Mouse (Mus musculus) gastrocnemius, postnatal 25 days (tissue): Measurements from ENCODE around the gene Gnpat. TPM values are rescaled to one million over a fixed set of nuclear protein-coding genes. Genes with fewer than 3 reads are reported as not detected.

Source experiments
- DNase-seq: peaks from one replicate; pipeline ENCODE4 v3.0.0; 2022
- total RNA-seq, 2 experiments: library from RNA; stranded (reverse); gene quantifications; 1 replicate in 1 of 2; 2 replicates in 1 of 2; pipeline ENCODE4 v1.2.3; 2021

Gnpat gene
- total RNA-seq, 2 experiments from 2014 or later: 125 to 145 TPM

GRCm38 (mm10) chr8:124903198-124903597, 40.4 kb downstream of the Gnpat start:
- no peak for DNase-seq

DNA sequence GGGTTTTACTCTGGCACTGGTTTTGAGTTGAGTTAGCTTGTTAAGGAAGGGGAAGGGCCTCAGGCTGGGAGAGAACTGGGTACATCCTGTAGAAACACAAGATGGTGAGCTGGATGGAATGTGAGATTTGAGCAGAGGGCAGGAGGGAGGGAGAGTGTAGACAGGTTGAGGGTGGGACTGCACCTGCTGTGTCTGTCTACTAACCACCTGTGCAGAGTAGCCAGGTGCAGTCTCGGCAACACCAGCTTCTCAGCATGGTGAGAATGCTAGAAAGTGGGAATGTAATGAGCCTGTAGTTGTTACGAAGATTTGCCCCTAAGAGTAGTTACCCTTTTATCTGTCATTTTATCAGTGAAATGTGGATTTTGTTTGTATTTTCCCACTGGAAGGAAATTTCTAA, 42.6 kb downstream of the Gnpat start:
- DNase-seq: no peak

GRCm38 (mm10) chr8:124909936-124910335, 47.1 kb downstream of the Gnpat start:
- DNase-seq: no peak

GRCm38 (mm10) chr8:124910349-124910748, 47.5 kb downstream of the Gnpat start:
- no peak for DNase-seq

DNA sequence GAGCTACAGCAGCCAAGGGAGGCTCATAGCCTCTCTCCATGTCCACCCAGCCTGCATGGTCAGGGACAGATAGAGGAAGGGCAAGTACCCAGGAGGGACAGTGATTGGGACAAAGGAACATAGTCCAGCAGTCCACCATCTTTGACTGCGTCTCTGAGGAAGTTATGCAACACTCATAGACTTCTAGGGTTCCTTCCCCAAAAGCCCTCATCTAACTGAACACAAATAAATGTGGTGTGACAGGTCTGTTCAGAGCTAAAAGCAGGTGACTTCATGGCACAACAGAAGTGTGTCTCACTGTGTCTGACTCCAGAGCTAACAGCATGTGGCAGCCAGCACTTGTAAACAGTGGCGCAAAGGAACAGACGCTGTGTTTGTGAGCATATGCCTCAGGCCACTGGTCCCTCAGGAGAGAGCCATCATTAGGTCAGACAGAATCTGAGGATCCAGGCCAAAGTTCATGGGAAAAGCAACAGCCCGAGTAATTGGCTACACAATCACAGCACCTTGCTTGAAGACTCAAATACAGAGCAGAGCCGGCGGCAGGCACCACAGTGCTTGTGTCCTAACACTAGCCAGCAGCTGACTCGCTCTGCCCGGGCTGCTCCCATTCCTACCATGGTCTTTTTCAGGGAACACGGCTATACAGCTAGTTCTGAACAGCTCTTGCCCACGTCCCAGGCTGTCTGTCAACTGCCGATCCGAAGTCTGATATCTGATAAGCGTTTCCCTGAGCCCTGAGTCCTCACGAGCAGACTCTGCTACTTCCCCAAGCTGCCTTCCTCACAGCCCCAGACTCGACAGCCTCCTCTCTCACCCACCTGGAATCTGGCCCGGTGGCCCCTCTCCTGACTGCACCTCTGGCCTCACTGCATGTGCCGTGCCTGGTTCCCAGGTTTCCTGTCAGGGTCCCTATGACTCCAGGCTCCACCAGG, 49.4 kb downstream of the Gnpat start:
- no peak for DNase-seq

DNA sequence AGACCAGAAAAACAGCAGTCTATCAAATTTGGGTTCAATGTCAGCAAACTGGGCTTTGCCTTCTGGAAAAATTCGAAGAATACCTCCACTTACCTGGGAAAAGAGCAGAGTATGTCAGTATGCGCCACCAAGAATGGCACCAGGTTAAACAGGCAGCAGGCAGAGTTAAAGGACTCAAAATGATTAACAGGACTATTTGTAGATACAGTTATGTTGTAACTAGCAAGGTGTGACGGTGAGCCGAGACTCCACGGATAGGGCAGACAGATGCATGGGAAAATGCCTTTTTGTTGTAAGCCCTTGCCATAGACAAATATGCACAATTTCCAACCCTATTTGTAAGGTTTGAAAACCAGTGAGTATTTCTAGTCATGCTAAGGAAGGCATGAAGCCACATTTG, 51.2 kb downstream of the Gnpat start:
- DNase-seq: no peak

DNA sequence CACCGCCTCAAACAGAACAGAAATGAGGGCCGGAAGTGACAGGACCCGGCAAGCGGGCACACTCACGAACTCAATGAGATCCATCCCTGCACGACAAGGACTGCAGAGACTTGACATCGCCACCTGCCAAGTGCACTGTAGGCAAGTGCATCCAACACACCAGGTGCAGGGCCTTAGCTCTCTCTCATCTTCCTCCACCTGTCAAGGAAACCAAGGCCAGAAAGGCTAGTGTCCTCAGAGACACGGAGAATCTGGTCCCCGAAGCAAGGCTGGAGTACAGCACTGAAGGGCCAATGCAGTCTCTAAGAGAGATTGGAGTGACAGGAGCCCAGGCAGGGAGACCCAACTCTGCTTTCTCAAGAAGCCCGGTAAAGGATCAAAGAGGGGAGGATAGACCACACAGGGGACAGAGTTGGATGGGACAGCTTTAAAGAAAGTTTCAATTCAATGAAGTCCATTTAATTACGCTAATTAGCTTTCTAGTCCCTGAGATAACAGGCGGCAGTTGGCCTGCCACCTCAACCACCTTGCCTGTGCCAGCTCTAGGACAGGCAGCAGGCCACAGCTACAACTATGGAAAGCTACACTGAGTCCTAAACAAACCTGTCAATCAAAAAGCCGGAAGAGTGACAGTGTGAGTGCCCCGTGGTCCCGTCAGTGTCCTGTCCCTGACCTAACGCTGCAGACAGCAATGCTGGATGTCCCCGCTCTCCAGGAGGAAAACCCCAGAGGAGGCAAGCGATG, 55.1 kb downstream of the Gnpat start:
- no peak for DNase-seq

- DNase-seq: no peak
These were observed 58.8 kb downstream of the Gnpat start for GRCm38 (mm10) chr8:124921369-124922279.

DNA sequence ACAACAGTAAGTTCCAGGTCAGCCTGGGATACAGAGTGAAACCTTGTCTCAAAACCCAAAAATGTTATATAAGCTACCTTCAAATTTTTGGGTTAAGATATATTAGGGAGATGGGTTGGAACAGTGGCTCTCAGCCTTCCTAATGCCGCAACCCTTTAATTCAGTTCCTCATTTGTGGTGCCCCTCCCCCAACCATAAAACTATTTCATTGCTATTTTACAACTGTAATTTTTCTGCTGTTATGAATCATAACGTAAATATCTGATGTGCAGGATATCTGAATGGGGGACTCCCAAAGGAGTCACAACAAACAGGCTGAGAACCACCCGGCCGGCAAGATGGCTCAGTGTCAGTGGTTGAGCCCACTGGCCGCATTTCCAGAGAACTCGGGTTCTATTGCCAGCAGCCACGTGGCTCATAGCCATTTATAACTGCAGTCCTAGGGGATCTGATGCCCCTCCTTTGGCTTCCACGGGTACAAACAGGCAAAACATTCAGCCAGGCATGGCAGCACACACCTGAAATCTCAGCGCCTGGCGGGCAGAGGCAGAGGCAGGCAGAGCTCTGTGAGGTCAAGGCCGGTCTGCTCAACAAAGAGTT, 59.8 kb downstream of the Gnpat start:
- no peak for DNase-seq

- DNase-seq: peak; percentile 75
These were observed 61.3 kb downstream of the Gnpat start for GRCm38 (mm10) chr8:124923971-124924652.

DNA sequence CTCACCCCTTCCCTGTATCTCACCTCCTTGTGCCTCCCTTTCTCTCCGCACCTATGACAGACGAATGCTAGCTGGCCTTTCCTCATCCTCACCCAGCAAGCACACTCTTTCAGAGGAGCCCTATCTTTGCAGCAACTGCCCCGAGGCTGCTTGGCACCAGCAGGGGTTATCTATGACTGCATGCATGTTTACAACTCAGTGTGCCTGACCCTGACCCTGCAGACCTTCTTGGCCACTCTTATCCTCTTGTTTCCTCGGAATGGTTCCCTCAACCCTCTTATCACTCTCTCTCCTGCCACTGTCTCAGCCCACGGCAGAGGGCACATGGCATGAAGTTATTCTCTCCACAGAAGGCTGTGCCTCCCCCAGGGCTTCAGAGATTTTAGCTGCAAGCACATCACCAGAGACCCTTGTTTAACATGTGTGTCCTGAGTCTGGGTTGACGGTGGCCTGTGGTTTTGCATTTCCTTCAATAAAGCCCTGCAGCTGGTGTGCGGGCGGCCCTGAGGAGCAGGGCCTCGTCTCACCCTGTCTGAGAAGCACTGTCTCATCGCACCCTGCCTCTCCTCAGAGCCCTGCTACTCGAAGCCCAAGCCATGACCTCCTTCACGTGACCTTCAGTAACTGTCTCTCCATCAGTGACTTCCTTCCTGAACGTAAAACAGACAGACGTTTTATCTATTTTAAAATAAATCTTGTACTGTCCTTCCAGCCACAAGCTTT, 62.9 kb downstream of the Gnpat start:
- no peak for DNase-seq

DNA sequence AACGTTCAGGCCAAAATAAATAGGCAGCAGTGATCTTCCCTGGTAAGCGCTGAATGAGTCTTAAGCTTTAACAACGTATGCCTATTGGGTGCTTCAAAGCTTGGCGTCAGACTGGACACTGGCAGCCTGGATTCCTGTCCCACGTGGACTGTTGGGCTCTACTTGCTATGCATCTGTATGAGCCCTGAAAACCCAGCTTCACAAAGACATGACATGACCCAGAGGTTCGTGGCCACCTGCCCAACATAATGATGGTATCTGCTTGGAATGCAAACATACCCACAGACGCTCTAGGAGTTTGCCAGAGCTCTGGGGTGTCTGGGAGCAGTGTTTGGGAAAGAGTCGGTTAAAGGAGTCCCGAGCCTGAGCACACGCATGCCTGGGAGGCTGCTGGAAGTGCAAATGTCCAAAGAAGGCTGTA, 63.5 kb downstream of the Gnpat start:
- DNase-seq: peak; percentile 33

DNA sequence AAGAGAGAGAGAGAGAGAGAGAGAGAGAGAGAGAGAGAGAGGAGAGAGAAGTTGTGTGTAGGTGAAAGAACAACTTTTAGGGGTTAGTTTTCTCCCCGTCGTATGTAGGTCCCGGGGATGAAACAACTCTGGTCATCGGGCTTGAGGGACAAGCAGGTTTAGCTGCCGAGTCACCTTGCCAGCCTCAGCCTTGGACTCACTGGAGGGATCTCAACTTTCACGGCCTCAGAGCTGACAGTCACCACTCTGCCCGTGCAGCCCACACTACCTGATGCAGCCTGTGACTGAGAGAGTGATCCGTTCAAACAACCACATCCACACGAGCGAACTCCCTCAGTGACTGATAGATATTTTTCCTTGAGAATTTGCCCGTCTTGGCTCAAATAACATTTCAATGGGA, 66.2 kb downstream of the Gnpat start:
- peak; percentile 36 for DNase-seq

GRCm38 (mm10) chr8:124930086-124930485, 67.3 kb downstream of the Gnpat start:
- DNase-seq: no peak

DNA sequence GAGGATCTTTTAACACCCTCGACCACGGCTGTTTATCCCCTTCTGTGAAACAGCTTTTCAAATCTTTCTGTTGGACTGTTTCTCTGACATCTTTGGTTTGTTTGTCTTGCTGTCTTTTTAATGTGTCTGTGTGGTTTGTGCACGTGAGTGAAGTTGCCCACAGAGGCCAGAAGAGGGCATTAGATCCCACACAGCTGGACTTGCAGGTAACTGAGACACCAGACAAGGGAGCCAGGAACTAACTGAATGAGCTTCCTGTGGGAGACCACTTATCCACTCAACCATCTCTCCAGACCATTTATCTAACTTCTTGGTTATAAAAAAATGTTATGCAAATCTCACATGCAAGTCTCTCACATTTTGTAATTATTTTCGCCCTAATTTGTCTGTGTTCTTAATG, 67.8 kb downstream of the Gnpat start:
- DNase-seq: no peak

DNA sequence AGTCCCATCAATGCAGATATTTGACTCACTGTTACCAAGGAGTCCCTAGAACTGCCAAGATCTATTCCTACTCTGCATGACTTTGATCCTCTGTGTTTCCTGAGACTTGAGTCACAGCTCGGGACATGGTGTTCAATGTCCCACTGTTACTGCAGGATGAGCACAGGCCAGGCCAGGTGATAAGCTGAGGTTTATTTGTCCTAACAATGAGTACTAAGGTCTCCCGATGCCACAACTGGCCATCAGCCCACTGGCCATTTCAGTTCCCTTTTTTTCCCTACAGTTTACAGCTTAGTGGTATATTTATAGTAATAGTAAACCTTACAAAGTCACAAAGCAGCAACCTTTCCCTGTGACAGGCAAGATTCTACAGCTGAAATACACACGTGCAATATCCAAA, 69.6 kb downstream of the Gnpat start:
- no peak for DNase-seq

- DNase-seq: no peak
These were observed 72.3 kb downstream of the Gnpat start for GRCm38 (mm10) chr8:124935116-124935515.

- DNase-seq: no peak
These were observed 73.9 kb downstream of the Gnpat start for GRCm38 (mm10) chr8:124936699-124937098.

DNA sequence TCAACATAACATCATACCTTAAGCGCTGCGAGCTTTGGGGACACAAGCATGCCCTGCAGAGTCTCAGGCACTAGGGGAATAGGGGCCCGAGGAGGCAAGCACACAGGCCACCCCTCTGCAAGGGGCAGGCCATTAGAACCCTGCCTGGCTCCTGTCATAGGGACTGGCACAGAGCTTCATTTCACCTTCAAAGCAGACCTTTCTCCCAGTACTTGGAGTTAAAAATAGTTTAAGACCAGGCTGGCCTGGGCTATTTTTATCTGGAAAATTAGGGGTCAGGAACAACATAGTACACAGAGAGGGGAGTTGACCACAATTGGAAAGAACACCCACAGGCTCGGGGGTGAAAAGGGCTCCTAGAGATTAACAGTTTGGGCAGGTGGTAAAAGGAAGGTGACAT, 74.5 kb downstream of the Gnpat start:
- DNase-seq: peak; percentile 20
